Mouse (Mus musculus): ENCODE data around the gene Inafm2. TPM values are rescaled to one million over a fixed set of nuclear protein-coding genes. Genes with fewer than 3 reads are reported as not detected.

The Inafm2 gene
- polyA plus RNA-seq, 1 experiment from 2014 or later: 31.9 TPM

- 77% methylated on average over 10 of the region's 10 CpGs for WGBS
- no peaks in the 10 kb centered on the region for H3K9me3 ChIP-seq (ENCODE audit: control insufficient read depth, low read length)
- DNase-seq (ENCODE audit: low spot score): no peak
Measured at GRCm38 (mm10) chr2:118766041-118767033, 20.8 kb downstream of the Inafm2 start.

DNA sequence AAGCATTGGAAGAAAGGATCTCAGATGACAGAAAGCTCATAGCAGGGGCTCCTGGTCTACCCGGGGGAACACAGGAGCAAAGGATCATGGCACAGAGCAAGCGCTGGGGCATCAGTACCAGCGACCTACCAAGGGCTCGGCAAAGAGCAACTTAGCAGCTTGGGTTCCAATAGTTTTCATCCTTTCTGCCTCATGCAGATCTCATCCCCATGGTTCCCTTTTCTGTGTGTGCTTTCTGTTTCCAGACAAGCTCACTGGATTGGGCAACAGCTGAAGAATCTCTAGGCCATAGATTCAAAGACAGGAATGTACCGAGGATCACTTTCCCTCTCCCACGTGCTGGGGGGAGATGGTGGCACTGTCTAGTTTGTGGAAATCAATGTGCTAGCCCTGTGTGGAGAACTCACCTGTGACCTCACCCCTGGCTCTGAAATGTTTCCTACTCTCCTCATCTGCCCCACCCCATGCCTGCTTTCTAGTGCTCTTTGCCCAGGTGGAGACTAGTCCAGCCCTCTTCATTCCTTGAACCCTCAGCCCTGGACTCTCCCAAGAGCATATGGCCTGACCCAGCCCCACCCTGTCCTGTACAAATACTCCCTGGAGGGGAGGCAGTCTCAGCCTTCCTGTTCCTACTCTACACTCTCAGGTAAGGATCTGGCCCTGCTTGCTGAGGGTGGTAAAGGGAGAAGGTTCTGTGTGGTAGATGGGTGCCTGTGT is 26.8 kb downstream of the Inafm2 start, which contains the start of gene Phgr1:
Phgr1 (plus strand) TSS at position 612 of the 717 bp plus-strand sequence.
- Histone ChIP-seq H3K4me1 (replicated peaks; ENCODE audit: control insufficient read depth, insufficient read depth, low read length) (0 out of 2 replicates have a peak, but pooled peaks cover 3% of the 10 kb centered on the region), H3K4me2 (ENCODE audit: low read length) (no peak within 1 kb of the TSS), H3K9me3 (ENCODE audit: control insufficient read depth, low read length) (no peaks in the 10 kb centered on the region), H3K27ac (ENCODE audit: low read depth) (no peak within 1 kb of the TSS), H3K27me3 (replicated peaks; ENCODE audit: control insufficient read depth, insufficient read depth, low read length) (no peaks in the 10 kb centered on the region), H3K9ac (ENCODE audit: low read length) (no peak within 1 kb of the TSS), H3K36me3 (ENCODE audit: control insufficient read depth, insufficient read depth, low read length) (no peaks in the 10 kb centered on the region), H3K4me3 (ENCODE audit: low read depth, low read length) (no peak within 1 kb of the TSS)
- no peak for DNase-seq (ENCODE audit: low spot score)
- WGBS: 73% methylated on average over 6 of the region's 6 CpGs
- ATAC-seq (replicated peaks; ENCODE audit: low FRiP score, low TSS enrichment, low read depth): peak; percentile 79

More at GRCm38 (mm10) chr2:118766041-118767033, 20.8 kb downstream of the Inafm2 start:
- Histone ChIP-seq H3K4me1 (replicated peaks; ENCODE audit: control insufficient read depth, insufficient read depth, low read length) (peaks cover 25% of the 10 kb centered on the region), H3K36me3 (ENCODE audit: control insufficient read depth, insufficient read depth, low read length) (no peaks in the 10 kb centered on the region), H3K4me2 (ENCODE audit: low read length) (no peak overlapping the region), H3K4me3 (ENCODE audit: low read depth, low read length) (no peak overlapping the region), H3K27ac (ENCODE audit: low read depth) (no peak overlapping the region), H3K27me3 (replicated peaks; ENCODE audit: control insufficient read depth, insufficient read depth, low read length) (no peaks in the 10 kb centered on the region), H3K9ac (ENCODE audit: low read length) (no peak overlapping the region)
- ATAC-seq (replicated peaks; ENCODE audit: low FRiP score, low TSS enrichment, low read depth): no peak

- 69% methylated on average over 2 of the region's 2 CpGs for WGBS
Measured at GRCm38 (mm10) chr2:118774536-118774935, 29.0 kb downstream of the Inafm2 start.

GRCm38 (mm10) chr2:118775396-118775795 is 29.8 kb downstream of the Inafm2 start:
- Histone ChIP-seq H3K4me2 (ENCODE audit: low read length) (no peak overlapping the region), H3K27ac (ENCODE audit: low read depth) (no peak overlapping the region), H3K36me3 (ENCODE audit: control insufficient read depth, insufficient read depth, low read length) (no peaks in the 10 kb centered on the region), H3K4me3 (ENCODE audit: low read depth, low read length) (no peak overlapping the region), H3K9ac (ENCODE audit: low read length) (no peak overlapping the region), H3K9me3 (ENCODE audit: control insufficient read depth, low read length) (no peaks in the 10 kb centered on the region), H3K4me1 (replicated peaks; ENCODE audit: control insufficient read depth, insufficient read depth, low read length) (no peaks in the 10 kb centered on the region), H3K27me3 (replicated peaks; ENCODE audit: control insufficient read depth, insufficient read depth, low read length) (no peaks in the 10 kb centered on the region)
- no peak for ATAC-seq (replicated peaks; ENCODE audit: low FRiP score, low TSS enrichment, low read depth)
- 50% methylated on average over 1 of the region's 1 CpGs for WGBS
- DNase-seq (ENCODE audit: low spot score): no peak

More at GRCm38 (mm10) chr2:118774536-118774935, 29.0 kb downstream of the Inafm2 start:
- Histone ChIP-seq H3K4me1 (replicated peaks; ENCODE audit: control insufficient read depth, insufficient read depth, low read length) (no peaks in the 10 kb centered on the region), H3K4me2 (ENCODE audit: low read length) (no peak overlapping the region), H3K27me3 (replicated peaks; ENCODE audit: control insufficient read depth, insufficient read depth, low read length) (no peaks in the 10 kb centered on the region), H3K4me3 (ENCODE audit: low read depth, low read length) (no peak overlapping the region), H3K9ac (ENCODE audit: low read length) (no peak overlapping the region), H3K9me3 (ENCODE audit: control insufficient read depth, low read length) (no peaks in the 10 kb centered on the region), H3K27ac (ENCODE audit: low read depth) (no peak overlapping the region), H3K36me3 (ENCODE audit: control insufficient read depth, insufficient read depth, low read length) (no peaks in the 10 kb centered on the region)
- ATAC-seq (replicated peaks; ENCODE audit: low FRiP score, low TSS enrichment, low read depth) (0 out of 2 replicates have a peak, but pooled peaks have one; percentile 24), DNase-seq (ENCODE audit: low spot score) (no peak)

DNA sequence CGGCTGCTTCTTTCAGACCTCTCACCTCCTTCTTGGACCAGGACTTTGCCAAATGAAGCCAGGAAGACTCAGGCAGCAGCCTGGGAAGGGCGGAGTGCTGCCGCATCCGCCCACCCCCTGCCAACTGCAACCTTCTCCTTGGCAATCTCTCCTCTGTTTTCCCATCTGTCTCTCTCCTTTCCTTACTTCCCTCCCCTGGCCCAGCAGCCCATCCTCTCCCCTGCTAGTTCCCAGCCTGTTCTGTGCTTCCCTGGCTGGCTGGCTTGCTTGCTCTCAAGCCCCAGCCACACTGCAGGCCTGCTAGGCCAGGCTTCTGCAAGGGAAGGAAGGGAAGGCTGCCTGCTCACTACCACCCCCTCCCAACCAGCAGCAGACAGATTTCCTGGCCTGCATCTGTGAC is 30.3 kb downstream of the Inafm2 start:
- DNase-seq (ENCODE audit: low spot score) (no peak), ATAC-seq (replicated peaks; ENCODE audit: low FRiP score, low TSS enrichment, low read depth) (no peak)
- Histone ChIP-seq H3K36me3 (ENCODE audit: control insufficient read depth, insufficient read depth, low read length) (no peaks in the 10 kb centered on the region), H3K4me2 (ENCODE audit: low read length) (no peak overlapping the region), H3K27me3 (replicated peaks; ENCODE audit: control insufficient read depth, insufficient read depth, low read length) (no peaks in the 10 kb centered on the region), H3K4me3 (ENCODE audit: low read depth, low read length) (no peak overlapping the region), H3K9me3 (ENCODE audit: control insufficient read depth, low read length) (no peaks in the 10 kb centered on the region), H3K4me1 (replicated peaks; ENCODE audit: control insufficient read depth, insufficient read depth, low read length) (no peaks in the 10 kb centered on the region), H3K9ac (ENCODE audit: low read length) (no peak overlapping the region), H3K27ac (ENCODE audit: low read depth) (no peak overlapping the region)
- WGBS: 65% methylated on average over 4 of the region's 4 CpGs

DNA sequence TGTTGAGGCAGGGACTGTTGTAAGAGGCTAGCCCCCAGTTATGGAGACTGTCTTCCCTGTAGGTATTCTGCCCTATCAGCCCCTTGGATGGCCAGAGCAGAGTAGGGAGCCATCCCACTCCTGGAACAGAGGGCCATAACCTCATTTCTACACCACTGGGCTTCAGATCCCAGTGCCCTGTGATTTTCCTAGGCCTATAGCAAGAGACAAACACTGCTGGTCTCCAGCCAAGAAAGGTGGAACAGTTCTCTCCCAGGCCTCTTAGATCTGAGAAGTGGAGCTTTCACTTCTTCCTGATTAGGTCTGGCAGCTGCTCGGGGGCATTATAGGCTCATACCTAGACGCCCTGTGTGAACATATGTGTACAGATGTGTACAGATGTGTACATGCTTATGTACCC is 30.7 kb downstream of the Inafm2 start:
- Histone ChIP-seq H3K27me3 (replicated peaks; ENCODE audit: control insufficient read depth, insufficient read depth, low read length) (no peaks in the 10 kb centered on the region), H3K9ac (ENCODE audit: low read length) (no peak overlapping the region), H3K27ac (ENCODE audit: low read depth) (no peak overlapping the region), H3K4me3 (ENCODE audit: low read depth, low read length) (no peak overlapping the region), H3K9me3 (ENCODE audit: control insufficient read depth, low read length) (no peaks in the 10 kb centered on the region), H3K4me1 (replicated peaks; ENCODE audit: control insufficient read depth, insufficient read depth, low read length) (no peaks in the 10 kb centered on the region), H3K4me2 (ENCODE audit: low read length) (no peak overlapping the region), H3K36me3 (ENCODE audit: control insufficient read depth, insufficient read depth, low read length) (no peaks in the 10 kb centered on the region)
- ATAC-seq (replicated peaks; ENCODE audit: low FRiP score, low TSS enrichment, low read depth) (no peak), DNase-seq (ENCODE audit: low spot score) (no peak)
- 68% methylated on average over 2 of the region's 2 CpGs for WGBS

- H3K4me1 ChIP-seq (replicated peaks; ENCODE audit: control insufficient read depth, insufficient read depth, low read length): no peaks in the 10 kb centered on the region
- no peaks in the 10 kb centered on the region for H3K36me3 ChIP-seq (ENCODE audit: control insufficient read depth, insufficient read depth, low read length)
- no peaks in the 10 kb centered on the region for H3K27me3 ChIP-seq (replicated peaks; ENCODE audit: control insufficient read depth, insufficient read depth, low read length)
- no peak overlapping the region for H3K4me2 ChIP-seq (ENCODE audit: low read length)
- ATAC-seq (replicated peaks; ENCODE audit: low FRiP score, low TSS enrichment, low read depth) (no peak), DNase-seq (ENCODE audit: low spot score) (no peak)
- H3K9me3 ChIP-seq (ENCODE audit: control insufficient read depth, low read length): no peaks in the 10 kb centered on the region
- H3K9ac ChIP-seq (ENCODE audit: low read length): no peak overlapping the region
- H3K4me3 ChIP-seq (ENCODE audit: low read depth, low read length): no peak overlapping the region
- WGBS: 72% methylated on average over 4 of the region's 4 CpGs
- H3K27ac ChIP-seq (ENCODE audit: low read depth): no peak overlapping the region
Measured at GRCm38 (mm10) chr2:118778418-118778817, 32.9 kb downstream of the Inafm2 start.

GRCm38 (mm10) chr2:118779065-118779464 is 33.5 kb downstream of the Inafm2 start:
- no peaks in the 10 kb centered on the region for H3K4me1 ChIP-seq (replicated peaks; ENCODE audit: control insufficient read depth, insufficient read depth, low read length)
- 0 out of 2 replicates have a peak overlapping the region, but pooled peaks have one; percentile 17 for H3K9ac ChIP-seq (ENCODE audit: low read length)
- peak overlapping the region; percentile 58 for H3K4me2 ChIP-seq (ENCODE audit: low read length)
- no peaks in the 10 kb centered on the region for H3K36me3 ChIP-seq (ENCODE audit: control insufficient read depth, insufficient read depth, low read length)
- peak overlapping the region; percentile 30 for H3K4me3 ChIP-seq (ENCODE audit: low read depth, low read length)
- peak; percentile 17; the same call in 1 of the 2 replicates for ATAC-seq (replicated peaks; ENCODE audit: low FRiP score, low TSS enrichment, low read depth)
- DNase-seq (ENCODE audit: low spot score): no peak
- H3K27ac ChIP-seq (ENCODE audit: low read depth): no peak overlapping the region
- WGBS: 14% methylated on average over 10 of the region's 10 CpGs
- H3K27me3 ChIP-seq (replicated peaks; ENCODE audit: control insufficient read depth, insufficient read depth, low read length): no peaks in the 10 kb centered on the region
- H3K9me3 ChIP-seq (ENCODE audit: control insufficient read depth, low read length): no peaks in the 10 kb centered on the region

Measured in intestine, embryonic 14.5 days (tissue).